Mouse (Mus musculus) intestine, postnatal 0 days (tissue): Measurements from ENCODE around the gene Igfbp6. TPM values are rescaled to one million over a fixed set of nuclear protein-coding genes. Genes with fewer than 3 reads are reported as not detected.

Experiments
- ATAC-seq: fragments of 200-750 bp; cut with Nextera tagmentation; 2 replicates; pipeline ENCODE4 v1.8.0; 2017; ENCODE audit warnings: mild to moderate bottlenecking, moderate TSS enrichment, moderate library complexity
- H3K27ac ChIP-seq: fragments of 300-500 bp; sonication (generic); 2 replicates; pipeline ENCODE4 v1.5.1; 2014; ENCODE audit warnings: mild to moderate bottlenecking, low read depth, low read length, moderate library complexity
- H3K27me3 ChIP-seq: fragments of 300-500 bp; sonication (generic); replicated peaks from 2 replicates; pipeline ENCODE4 v1.6.1; 2014; ENCODE audit warnings: low read length, mixed read lengths; ENCODE audit not compliant: control insufficient read depth, insufficient read depth
- H3K36me3 ChIP-seq: fragments of 300-500 bp; sonication (generic); 2 replicates; pipeline ENCODE4 v1.6.1; 2014; ENCODE audit warnings: mild to moderate bottlenecking, moderate library complexity; ENCODE audit not compliant: control insufficient read depth, insufficient read depth
- H3K4me1 ChIP-seq: fragments of 300-500 bp; sonication (generic); replicated peaks from 2 replicates; pipeline ENCODE4 v1.6.1; 2014; ENCODE audit warnings: antibody characterized with exemption, low read length, mixed read lengths; ENCODE audit not compliant: control insufficient read depth, insufficient read depth
- H3K4me2 ChIP-seq: fragments of 300-500 bp; sonication (generic); replicated peaks from 2 replicates; pipeline ENCODE4 v1.6.1; 2014; ENCODE audit warnings: low read depth, mild to moderate bottlenecking, moderate library complexity
- H3K4me3 ChIP-seq: fragments of 300-500 bp; sonication (generic); 2 replicates; pipeline ENCODE4 v1.5.1; 2014; ENCODE audit warnings: low read depth, low read length
- H3K9ac ChIP-seq: fragments of 300-500 bp; sonication (generic); 2 replicates; pipeline ENCODE4 v1.6.1; 2014; ENCODE audit warnings: mild to moderate bottlenecking, low read depth, low read length
- H3K9me3 ChIP-seq: fragments of 300-500 bp; sonication (generic); 2 replicates; pipeline ENCODE4 v1.6.1; 2016; ENCODE audit warnings: mixed run types; ENCODE audit not compliant: control insufficient read depth
- CTCF ChIP-seq: sonication (generic); IDR thresholded peaks from 2 replicates; pipeline ENCODE4 v1.5.1; 2016; ENCODE audit warnings: low read depth, mild to moderate bottlenecking, control low read depth, antibody characterized with exemption, moderate library complexity
- WGBS: fragments of 180-500 bp; shearing (Covaris S2); extraction: QIAGEN DNeasy Blood & Tissue Kit; methylation state at CpG from one replicate; pipeline ENCODE4 v1.1.7; 2014; 5-methylcytosine and 5-hydroxymethylcytosine counted together
- polyA plus RNA-seq: library from polyadenylated mRNA; unstranded; fragments of >200 nt; fragmentation: Nextera tagmentation; extraction: Ambion mirVana; gene quantifications from 2 replicates; pipeline ENCODE4 v1.2.1, GENCODE M21; 2015

Igfbp6 gene
- polyA plus RNA-seq, 1 experiment from 2014 or later, result 27.8 TPM

DNA sequence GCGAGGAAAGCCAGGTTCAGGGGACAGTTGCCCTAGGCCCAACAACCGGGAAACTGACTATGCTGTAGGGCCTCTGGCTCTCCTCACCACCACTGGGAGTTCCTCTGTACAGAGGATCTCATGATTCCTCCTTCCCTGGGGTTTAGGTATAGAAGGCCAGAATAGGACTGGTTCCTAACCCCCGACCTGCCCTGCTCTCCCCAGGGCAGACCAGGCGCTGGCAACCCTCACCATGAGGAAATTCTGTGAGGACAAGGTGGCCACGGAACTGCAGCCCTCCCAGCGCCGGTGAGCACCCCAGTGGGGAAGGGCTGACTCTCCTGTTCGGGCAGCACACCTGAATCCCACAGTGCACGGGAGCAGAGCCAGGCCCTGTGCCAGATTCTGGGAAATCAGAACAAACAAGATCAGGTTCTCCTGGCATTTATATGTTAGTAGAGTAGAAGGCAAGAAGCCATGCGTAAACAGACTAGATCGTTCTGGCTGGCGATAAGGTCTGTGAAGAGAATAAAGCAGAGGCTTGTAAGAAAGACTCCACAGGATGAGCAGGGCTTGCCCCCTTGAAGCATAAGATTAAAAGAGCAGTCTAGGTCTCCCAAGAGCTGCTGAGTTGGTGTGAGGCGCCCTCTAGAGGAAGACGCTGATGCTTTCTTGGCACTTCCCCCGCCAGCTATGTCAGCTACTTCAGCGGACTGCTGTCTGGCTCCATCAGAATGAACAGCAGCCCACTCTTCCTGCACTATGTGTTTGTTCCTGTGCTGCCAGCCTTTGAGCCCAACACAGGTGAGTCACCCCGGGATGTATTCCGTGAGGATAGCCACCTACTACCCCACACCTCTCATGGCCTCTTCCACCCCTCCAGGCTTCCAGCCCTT lies 35.3 kb upstream of the Igfbp6 start:
- no peaks in the 10 kb centered on the region for H3K9me3 ChIP-seq
- H3K9ac ChIP-seq, result no peak overlapping the region
- H3K27me3 ChIP-seq, result no peaks in the 10 kb centered on the region
- no peak for ATAC-seq
- no peak overlapping the region for H3K4me3 ChIP-seq
- 0 out of 2 replicates have a peak overlapping the region, but pooled peaks have one; percentile 4 for H3K27ac ChIP-seq
- peaks cover 58% of the 10 kb centered on the region for H3K36me3 ChIP-seq
- TF ChIP-seq CTCF, result peak; percentile 87
- 52% methylated on average over 18 of the region's 18 CpGs for WGBS
- H3K4me1 ChIP-seq, result 0 out of 2 replicates have a peak, but pooled peaks cover 4% of the 10 kb centered on the region
- H3K4me2 ChIP-seq, result no peak overlapping the region

DNA sequence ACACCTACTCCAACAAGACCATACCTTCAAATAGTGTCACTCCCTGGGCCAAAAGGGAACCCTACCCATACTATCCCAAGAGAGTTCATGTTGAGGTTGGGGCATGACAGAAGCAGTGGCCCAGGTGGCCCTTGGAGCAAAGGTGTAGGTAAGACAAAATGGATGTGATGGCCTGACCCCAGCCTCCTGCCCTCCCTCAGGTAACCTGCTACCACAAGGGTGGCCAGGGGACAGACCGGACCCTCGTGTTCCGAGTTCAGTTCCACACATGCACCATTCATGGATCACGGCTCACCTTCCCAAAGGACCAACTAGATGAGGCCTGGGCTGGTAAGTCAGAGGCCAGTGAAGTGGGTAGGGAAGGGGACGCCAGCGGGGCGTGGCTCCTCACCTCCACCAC lies 33.9 kb upstream of the Igfbp6 start:
- TF ChIP-seq CTCF, result no peak
- no peaks in the 10 kb centered on the region for H3K9me3 ChIP-seq
- no peak overlapping the region for H3K27ac ChIP-seq
- peaks cover 63% of the 10 kb centered on the region for H3K36me3 ChIP-seq
- WGBS, result 83% methylated on average over 7 of the region's 7 CpGs
- no peak overlapping the region for H3K4me3 ChIP-seq
- no peak for ATAC-seq
- no peaks in the 10 kb centered on the region for H3K27me3 ChIP-seq
- 0 out of 2 replicates have a peak, but pooled peaks cover 4% of the 10 kb centered on the region for H3K4me1 ChIP-seq
- H3K9ac ChIP-seq, result no peak overlapping the region
- H3K4me2 ChIP-seq, result no peak overlapping the region

- Histone ChIP-seq H3K9me3 (no peaks in the 10 kb centered on the region), H3K4me1 (peaks cover 4% of the 10 kb centered on the region; the same call in 1 of the 2 replicates), H3K9ac (no peak overlapping the region), H3K4me2 (no peak overlapping the region), H3K36me3 (peaks cover 67% of the 10 kb centered on the region), H3K27ac (no peak overlapping the region), H3K27me3 (no peaks in the 10 kb centered on the region), H3K4me3 (no peak overlapping the region)
- 78% methylated on average over 29 of the region's 29 CpGs for WGBS
- no peak for ATAC-seq
- no peak for TF ChIP-seq CTCF
Observed at GRCm38 (mm10) chr15:102110701-102111494, 33.3 kb upstream of the Igfbp6 start.

DNA sequence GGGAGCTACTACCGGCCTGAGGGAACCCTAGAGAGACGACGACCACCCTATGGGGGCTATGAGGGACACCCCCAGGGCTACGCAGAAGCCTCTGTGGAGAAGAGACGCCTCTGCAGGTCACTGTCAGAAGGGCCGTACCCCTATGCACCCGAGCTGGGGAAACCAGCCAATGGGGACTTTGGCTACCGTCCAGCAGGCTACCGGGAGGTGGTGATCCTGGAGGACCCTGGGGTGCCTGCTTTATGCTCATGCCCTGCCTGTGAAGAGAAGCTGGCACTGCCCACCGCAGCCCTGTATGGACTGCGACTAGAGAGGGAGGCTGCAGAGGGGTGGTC lies 32.7 kb upstream of the Igfbp6 start:
- WGBS, result 86% methylated on average over 11 of the region's 11 CpGs
- H3K9ac ChIP-seq, result no peak overlapping the region
- H3K4me2 ChIP-seq, result no peak overlapping the region
- H3K27me3 ChIP-seq, result no peaks in the 10 kb centered on the region
- H3K9me3 ChIP-seq, result no peaks in the 10 kb centered on the region
- ATAC-seq, result no peak
- no peak for TF ChIP-seq CTCF
- no peak overlapping the region for H3K27ac ChIP-seq
- peaks cover 7% of the 10 kb centered on the region; the same call in 1 of the 2 replicates for H3K4me1 ChIP-seq
- no peak overlapping the region for H3K4me3 ChIP-seq
- H3K36me3 ChIP-seq, result peaks cover 71% of the 10 kb centered on the region

- ATAC-seq, result no peak
- H3K4me3 ChIP-seq, result no peak overlapping the region
- no peak overlapping the region for H3K27ac ChIP-seq
- no peaks in the 10 kb centered on the region for H3K9me3 ChIP-seq
- peaks cover 5% of the 10 kb centered on the region; the same call in 1 of the 2 replicates for H3K4me1 ChIP-seq
- H3K36me3 ChIP-seq, result peaks cover 74% of the 10 kb centered on the region
- H3K4me2 ChIP-seq, result no peak overlapping the region
- H3K27me3 ChIP-seq, result no peaks in the 10 kb centered on the region
- 89% methylated on average over 6 of the region's 6 CpGs for WGBS
- no peak for TF ChIP-seq CTCF
- no peak overlapping the region for H3K9ac ChIP-seq
Observed at GRCm38 (mm10) chr15:102112181-102112580, 32.0 kb upstream of the Igfbp6 start.

- Histone ChIP-seq H3K27me3 (no peaks in the 10 kb centered on the region), H3K4me3 (no peak overlapping the region), H3K27ac (no peak overlapping the region), H3K9me3 (no peaks in the 10 kb centered on the region), H3K36me3 (peaks cover 78% of the 10 kb centered on the region), H3K4me2 (no peak overlapping the region), H3K4me1 (peaks cover 4% of the 10 kb centered on the region; the same call in 1 of the 2 replicates), H3K9ac (no peak overlapping the region)
- ATAC-seq, result no peak
- 86% methylated on average over 8 of the region's 8 CpGs for WGBS
- no peak for TF ChIP-seq CTCF
Observed at GRCm38 (mm10) chr15:102112827-102113226, 31.3 kb upstream of the Igfbp6 start.
